Comparison of ENCODE assay signal across 12 mouse cellular contexts in genomic region chr4:141336196-141336595, GRCm38 (mm10). TPM values are rescaled to one million over a fixed set of nuclear protein-coding genes. Genes with fewer than 3 reads are reported as not detected.
DNase-seq lines count a peak whose midpoint lies in the region; ATAC-seq and TF ChIP-seq lines count a peak whose summit lies in the region.
"Had no signal": no experiment of that assay in that cellular context is flagged by ENCODE, and none has a peak within 500 bp of the region (broad histone marks: within the 10 kb centered on the region; RNA-seq: fewer than 3 reads in every experiment).

No protein-coding gene starts in this region.

- H3K4me3 ChIP-seq in embryonic facial prominence, embryonic 10.5 days: no peak overlapping the region
- no peak overlapping the region for H3K4me3 ChIP-seq in embryonic facial prominence, embryonic 12.5 days
- H3K4me3 ChIP-seq in hindbrain, embryonic 14.5 days (replicated peaks; ENCODE audit: low read length): no peak overlapping the region
- H3K4me3 ChIP-seq in midbrain, embryonic 13.5 days (replicated peaks): no peak overlapping the region
- H3K4me3 ChIP-seq in left cerebral cortex, adult 2 months: no peak overlapping the region

- H3K36me3 ChIP-seq in embryonic facial prominence, embryonic 10.5 days (replicated peaks): no peaks in the 10 kb centered on the region
- H3K36me3 ChIP-seq in embryonic facial prominence, embryonic 12.5 days: no peaks in the 10 kb centered on the region
- no peaks in the 10 kb centered on the region for H3K36me3 ChIP-seq in hindbrain, embryonic 14.5 days (replicated peaks; ENCODE audit: control insufficient read depth, insufficient read depth)
- H3K36me3 ChIP-seq in midbrain, embryonic 13.5 days: no peaks in the 10 kb centered on the region

- H3K4me1 ChIP-seq in embryonic facial prominence, embryonic 10.5 days: peaks cover 70% of the 10 kb centered on the region
- H3K4me1 ChIP-seq in embryonic facial prominence, embryonic 12.5 days: peaks cover 40% of the 10 kb centered on the region
- H3K4me1 ChIP-seq in hindbrain, embryonic 14.5 days (replicated peaks; ENCODE audit: control insufficient read depth, insufficient read depth, low read length): peaks cover 14% of the 10 kb centered on the region; the same call in 1 of the 2 replicates
- peaks cover 46% of the 10 kb centered on the region for H3K4me1 ChIP-seq in midbrain, embryonic 13.5 days (replicated peaks)

- no peak overlapping the region for H3K4me2 ChIP-seq in embryonic facial prominence, embryonic 12.5 days (replicated peaks)
- H3K4me2 ChIP-seq in hindbrain, embryonic 14.5 days (replicated peaks): no peak overlapping the region
- no peak overlapping the region for H3K4me2 ChIP-seq in midbrain, embryonic 13.5 days (replicated peaks)

- no peaks in the 10 kb centered on the region for H3K9me3 ChIP-seq in embryonic facial prominence, embryonic 10.5 days
- no peaks in the 10 kb centered on the region for H3K9me3 ChIP-seq in embryonic facial prominence, embryonic 12.5 days
- H3K9me3 ChIP-seq in hindbrain, embryonic 14.5 days (ENCODE audit: control insufficient read depth, low read length): no peaks in the 10 kb centered on the region
- no peaks in the 10 kb centered on the region for H3K9me3 ChIP-seq in midbrain, embryonic 13.5 days

- DNase-seq in embryonic facial prominence, embryonic 10.5 days (ENCODE audit: low spot score): no peak
- DNase-seq in hindbrain, embryonic 14.5 days (ENCODE audit: low spot score): no peak
- no peak for DNase-seq in adrenal gland, postnatal 36 days
- DNase-seq in left cerebral cortex, adult 2 months (ENCODE audit: extremely low spot score in 1 of 2, low spot score in 2 of 2): no peak
- no peak for DNase-seq in embryo, embryonic 10 days (ENCODE audit: low spot score)
- DNase-seq: cerebellum, postnatal 36 days; lung, adult 18-20 months; right cerebral cortex, postnatal 14 days had no signal

- 60% methylated on average over 6 of the region's 6 CpGs for WGBS in embryonic facial prominence, embryonic 10.5 days
- 56% methylated on average over 6 of the region's 6 CpGs for WGBS in embryonic facial prominence, embryonic 12.5 days
- WGBS in hindbrain, embryonic 14.5 days: 50% methylated on average over 6 of the region's 6 CpGs
- 54% methylated on average over 6 of the region's 6 CpGs for WGBS in midbrain, embryonic 13.5 days

- intact Hi-C loops in left cerebral cortex, adult 2 months (cut with DNase I): no loop called here

- peak overlapping the region; percentile 82 for H3K27ac ChIP-seq in embryonic facial prominence, embryonic 10.5 days (replicated peaks)
- peak overlapping the region; percentile 57; the same call in 1 of the 2 replicates for H3K27ac ChIP-seq in embryonic facial prominence, embryonic 12.5 days
- peak overlapping the region; percentile 74 for H3K27ac ChIP-seq in hindbrain, embryonic 14.5 days
- peak overlapping the region; percentile 79 for H3K27ac ChIP-seq in midbrain, embryonic 13.5 days
- no peak overlapping the region for H3K27ac ChIP-seq in left cerebral cortex, adult 2 months
- H3K27ac ChIP-seq: kidney, postnatal 0 days had no signal

- no peak for ATAC-seq in embryonic facial prominence, embryonic 12.5 days (ENCODE audit: insufficient number of reproducible peaks, insufficient read depth, low FRiP score, low TSS enrichment)
- ATAC-seq in hindbrain, embryonic 14.5 days (ENCODE audit: low FRiP score): no peak
- no peak for ATAC-seq in midbrain, embryonic 13.5 days

- H3K27me3 ChIP-seq in embryonic facial prominence, embryonic 10.5 days (replicated peaks; ENCODE audit: low read depth, poor library complexity, severe bottlenecking): peaks cover 16% of the 10 kb centered on the region
- peaks cover 4% of the 10 kb centered on the region; the same call in 1 of the 2 replicates for H3K27me3 ChIP-seq in embryonic facial prominence, embryonic 12.5 days
- no peaks in the 10 kb centered on the region for H3K27me3 ChIP-seq in hindbrain, embryonic 14.5 days (ENCODE audit: control insufficient read depth, insufficient read depth, low read length)
- H3K27me3 ChIP-seq in midbrain, embryonic 13.5 days: 0 out of 2 replicates have a peak, but pooled peaks cover 6% of the 10 kb centered on the region

- no peak for TF ChIP-seq CTCF in left cerebral cortex, adult 2 months (IDR thresholded peaks at IDR 0.05)

- H3K9ac ChIP-seq in embryonic facial prominence, embryonic 12.5 days: no peak overlapping the region
- no peak overlapping the region for H3K9ac ChIP-seq in hindbrain, embryonic 14.5 days
- no peak overlapping the region for H3K9ac ChIP-seq in midbrain, embryonic 13.5 days (replicated peaks)

RNA-seq across cellular contexts. Expression of gene Fam131c, which starts 31.8 kb away (rescaled TPM):
- polyA plus RNA-seq in embryonic facial prominence, embryonic 10.5 days (2016; fragmentation: Nextera tagmentation; extraction: Ambion mirVana): 0.28 and 0.44 TPM in 2 replicates
- polyA plus RNA-seq in embryonic facial prominence, embryonic 12.5 days (2016; fragmentation: Nextera tagmentation; extraction: Ambion mirVana): 0.98 and 1.1 TPM in 2 replicates
- 40.1 and 50.4 TPM in 2 replicates for polyA plus RNA-seq in hindbrain, embryonic 14.5 days (2014; fragmentation: Nextera tagmentation; extraction: Ambion mirVana)
- 7.8 and 10.1 TPM in 2 replicates for polyA plus RNA-seq in midbrain, embryonic 13.5 days (2015; fragmentation: Nextera tagmentation; extraction: Ambion mirVana)
- 1 to 10 TPM; 1.8 to 2.7 TPM for total RNA-seq in adrenal gland, postnatal 36 days (2021)
- 1 to 10 TPM; 3.4 to 4.7 TPM for total RNA-seq in left cerebral cortex, adult 2 months (2021)
- total RNA-seq: hematopoietic stem cell, adult 5-6 weeks had no signal

RNA-seq across cellular contexts. Expression of gene Epha2, which starts 35.2 kb away (rescaled TPM):
- polyA plus RNA-seq in embryonic facial prominence, embryonic 10.5 days (2016; fragmentation: Nextera tagmentation; extraction: Ambion mirVana): 2.4 and 3.0 TPM in 2 replicates
- 3.4 and 3.5 TPM in 2 replicates for polyA plus RNA-seq in embryonic facial prominence, embryonic 12.5 days (2016; fragmentation: Nextera tagmentation; extraction: Ambion mirVana)
- polyA plus RNA-seq in hindbrain, embryonic 14.5 days (2014; fragmentation: Nextera tagmentation; extraction: Ambion mirVana): 0.64 and 0.95 TPM in 2 replicates
- 3.5 and 4.7 TPM in 2 replicates for polyA plus RNA-seq in midbrain, embryonic 13.5 days (2015; fragmentation: Nextera tagmentation; extraction: Ambion mirVana)
- 10 to 100 TPM; 14.4 to 23.6 TPM for total RNA-seq in adrenal gland, postnatal 36 days (2021)
- total RNA-seq in left cerebral cortex, adult 2 months (2021): 1 to 10 TPM; 1.3 to 1.9 TPM
- total RNA-seq: hematopoietic stem cell, adult 5-6 weeks had no signal
